Mouse (Mus musculus) kidney, adult 2 months (tissue): Measurements from ENCODE around the gene Slc19a1.

Experiments used
- CTCF ChIP-seq: fragments of 200-500 bp; conservative IDR thresholded peaks from 2 replicates; pipeline ENCODE4 v1.5.1; 2011; ENCODE audit warnings: low read depth, mild to moderate bottlenecking, control low read depth, low read length, moderate library complexity, mixed read lengths; ENCODE audit not compliant: insufficient read depth, insufficient read length
- POLR2A ChIP-seq: fragments of 200-500 bp; IDR thresholded peaks from one replicate; pipeline ENCODE4 v1.6.1; 2011; ENCODE audit warnings: low read depth, low read length, control low read depth

- TF ChIP-seq POLR2A (no peak), CTCF (no peak)
These were observed 66.6 kb downstream of the Slc19a1 start for GRCm38 (mm10) chr10:77098619-77099018.
